Mouse (Mus musculus) 416B (cell line): ENCODE results near the gene Phf2.

ENCODE experiments used
- DNase-seq: peaks from one replicate; pipeline ENCODE4 v3.0.0; 2011; ENCODE audit warnings: low read depth

The Phf2 gene

DNA sequence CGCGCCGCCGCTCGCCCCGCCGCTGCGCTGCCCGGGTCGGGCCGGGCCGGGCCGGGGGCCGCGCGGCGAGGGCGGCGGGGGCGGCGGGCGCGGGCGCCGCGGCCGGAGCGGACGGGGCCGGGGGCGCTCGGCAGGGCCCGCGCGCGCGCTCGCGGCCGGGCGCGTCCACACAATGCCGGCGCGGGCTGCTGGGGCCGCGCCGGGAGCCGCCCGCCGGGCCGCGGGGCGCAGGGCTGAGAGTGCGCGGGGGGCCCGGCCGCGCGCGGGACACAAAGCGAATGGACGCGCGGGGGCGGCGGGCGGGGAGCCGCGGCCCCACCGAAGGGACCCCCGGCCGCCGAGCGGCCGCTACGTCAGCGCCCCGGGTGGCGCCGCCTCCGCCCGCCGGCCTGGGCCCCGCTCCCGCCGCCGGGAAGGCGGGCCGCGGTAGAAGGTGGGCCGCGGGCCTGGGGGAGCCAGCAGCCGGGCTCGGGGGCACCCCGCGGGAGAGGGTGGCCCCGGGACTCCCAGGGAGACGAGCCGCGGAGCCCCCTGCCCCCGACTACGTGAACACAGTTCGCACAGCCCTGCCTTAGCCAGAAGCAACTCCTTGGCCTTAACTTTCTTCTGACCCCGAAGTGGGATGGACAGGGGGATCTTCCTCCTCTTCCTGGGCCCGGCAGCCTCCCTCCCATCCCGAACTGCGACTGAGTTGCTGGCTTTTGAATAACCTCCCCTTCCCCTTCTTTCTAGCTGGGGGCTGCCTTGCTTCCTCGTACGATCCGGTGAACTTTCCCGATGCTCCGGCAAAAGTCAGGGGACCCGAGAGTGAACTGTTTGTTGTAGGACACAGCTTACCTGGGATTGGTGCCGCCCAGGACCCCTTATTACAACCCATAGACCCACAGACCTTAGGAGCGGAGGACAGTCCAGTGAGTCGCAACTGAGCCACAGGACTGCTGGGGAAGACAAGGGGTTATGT lies at the start of gene Phf2:
Phf2 (minus strand) TSS at position 349 of the 961 bp plus-strand sequence.
- DNase-seq: peak; percentile 32

DNA sequence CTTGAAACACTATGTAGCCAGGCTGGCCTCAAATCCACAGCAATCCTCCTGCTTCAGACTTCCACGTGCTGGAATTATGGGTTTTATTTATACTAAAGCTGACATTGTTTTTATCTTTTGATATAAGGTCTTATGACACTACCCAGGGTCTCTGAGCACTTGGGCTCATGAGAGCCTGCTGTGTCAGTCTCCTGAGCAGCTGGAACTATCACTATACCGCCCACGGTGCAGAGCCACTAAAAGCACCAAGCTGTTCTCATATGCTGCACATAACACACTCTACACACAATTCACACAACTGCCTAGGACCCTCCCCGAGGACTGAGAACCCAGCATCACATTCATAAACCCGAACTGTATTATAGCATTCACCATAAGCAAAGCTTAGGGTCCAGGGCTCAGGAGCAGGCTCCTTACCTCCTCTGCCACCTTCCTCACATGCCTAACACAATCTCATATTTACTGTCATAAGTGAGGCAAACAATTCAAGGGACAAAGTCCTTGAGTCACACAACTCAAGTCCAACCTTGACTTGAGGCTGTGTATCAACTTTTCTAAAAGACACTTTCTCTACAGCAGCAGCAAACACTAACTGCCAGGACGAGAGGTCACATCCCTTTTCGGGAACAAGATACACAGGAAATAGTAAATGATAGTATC lies 49.0 kb upstream of the Phf2 start:
- DNase-seq: no peak

DNA sequence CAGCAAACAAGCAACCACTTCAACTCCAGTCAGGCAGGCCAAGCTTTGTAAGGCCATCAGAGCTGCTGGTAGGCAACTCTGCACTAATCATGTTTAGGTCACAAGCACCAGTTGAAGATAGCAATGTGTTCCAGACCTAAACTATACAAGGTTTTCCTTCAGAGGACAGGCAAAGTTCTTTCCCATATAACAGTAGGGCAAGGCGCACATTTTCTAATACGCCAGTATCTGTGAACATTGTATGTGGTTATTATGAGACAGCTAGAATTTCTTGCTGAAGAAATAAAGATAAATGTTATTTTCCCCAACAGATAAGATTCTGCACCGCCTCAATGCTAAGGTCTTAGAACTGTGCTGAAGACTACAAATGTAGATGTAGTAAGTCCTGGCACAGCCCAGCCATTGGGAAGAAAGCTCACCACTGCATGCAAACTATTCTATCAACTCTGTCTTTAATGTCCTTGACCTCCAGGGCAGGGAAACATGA lies 46.2 kb upstream of the Phf2 start:
- DNase-seq: no peak

DNA sequence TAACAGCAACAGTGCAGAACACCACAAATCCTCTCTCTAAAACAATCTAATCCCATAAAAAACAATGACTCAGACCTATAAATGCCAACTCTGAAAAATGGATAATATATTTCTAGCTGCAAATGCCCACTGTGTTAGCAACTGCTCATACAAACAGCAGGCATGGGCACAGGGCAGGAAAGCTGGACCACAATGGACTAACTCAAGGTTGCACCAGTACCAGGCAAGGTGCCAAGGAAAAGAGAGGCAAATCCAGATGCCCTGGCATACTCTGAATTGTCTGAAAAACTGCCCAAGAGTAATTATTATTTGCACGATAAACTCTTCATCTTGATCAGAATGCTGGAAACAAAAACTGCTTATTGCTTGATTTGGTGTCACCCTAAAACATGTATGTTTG lies 42.8 kb upstream of the Phf2 start:
- DNase-seq: peak; percentile 50

DNA sequence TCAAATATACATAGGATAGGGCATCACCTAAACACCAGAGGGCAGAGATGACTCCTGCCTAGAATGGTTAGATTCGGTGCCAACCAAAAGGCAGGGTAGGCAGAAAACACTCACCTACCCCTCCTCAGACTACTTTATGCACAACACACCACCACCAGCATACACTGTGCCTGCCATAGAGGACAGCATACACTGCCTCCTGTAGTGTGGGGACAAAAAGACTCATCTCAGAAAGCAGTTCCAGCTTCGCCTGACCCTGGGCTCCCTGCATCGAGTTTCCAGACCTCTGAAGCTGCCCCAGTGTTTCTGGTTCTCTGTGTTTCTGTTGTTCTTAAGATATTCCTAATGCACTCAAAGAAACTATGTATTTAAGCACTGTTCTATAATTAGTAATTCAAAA lies 42.2 kb upstream of the Phf2 start:
- DNase-seq: no peak

DNA sequence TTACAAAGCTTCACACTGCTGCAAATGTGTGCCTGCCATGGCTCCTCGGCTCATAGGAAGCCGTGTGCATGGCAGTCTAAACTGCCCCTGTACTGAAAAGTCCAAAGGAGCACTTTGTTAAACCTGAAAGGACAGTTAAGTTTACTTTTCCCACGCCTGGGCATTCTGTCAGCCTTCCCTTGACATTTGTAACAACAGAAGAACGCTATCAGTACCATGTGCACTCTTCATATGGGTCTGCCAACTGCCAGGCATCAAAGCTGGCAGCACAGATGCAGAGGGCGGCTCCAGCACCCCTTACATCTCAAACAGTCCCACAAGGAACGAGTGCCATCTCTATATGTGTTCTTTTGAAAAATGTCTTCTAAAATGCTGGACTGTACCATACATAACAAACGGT lies 40.5 kb upstream of the Phf2 start:
- DNase-seq: no peak

DNA sequence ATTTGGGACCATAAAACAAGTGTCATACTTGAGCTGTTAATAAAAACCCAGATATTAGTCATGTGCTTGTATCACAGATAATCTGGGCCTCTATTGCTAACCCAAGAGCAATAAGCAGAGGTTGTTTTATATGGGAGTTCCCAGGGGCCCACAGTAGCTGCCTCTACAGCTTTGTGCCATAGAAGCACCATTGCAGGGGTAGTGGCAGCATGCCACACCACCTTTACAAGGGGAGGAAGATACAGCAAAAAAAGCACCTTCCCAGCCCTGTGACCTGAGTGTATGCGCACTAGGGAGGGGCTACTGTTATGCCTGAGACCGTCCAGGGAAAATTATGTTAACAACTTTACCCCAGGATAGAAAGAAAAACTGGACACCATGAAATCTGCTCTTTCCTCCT lies 34.5 kb upstream of the Phf2 start:
- no peak for DNase-seq

DNA sequence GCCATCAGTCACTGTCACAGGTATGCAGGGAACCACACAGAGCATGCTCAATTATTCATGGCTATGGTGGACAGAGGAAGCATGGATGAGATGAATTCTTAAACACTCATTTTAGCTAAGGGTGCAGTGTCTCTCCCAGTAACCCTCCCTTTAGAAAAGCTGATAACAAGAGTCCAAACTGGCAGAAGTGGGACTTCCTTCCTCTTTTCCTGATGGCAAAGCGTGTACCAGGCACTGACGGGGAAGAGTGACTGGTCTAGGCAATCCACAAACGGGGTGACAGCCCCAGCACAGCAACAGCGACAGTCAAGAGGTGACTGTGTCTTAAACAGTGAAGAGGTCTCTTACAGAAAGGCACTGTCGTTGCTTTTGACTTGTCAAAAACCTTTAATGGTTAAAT lies 24.5 kb upstream of the Phf2 start:
- peak; percentile 12 for DNase-seq

DNA sequence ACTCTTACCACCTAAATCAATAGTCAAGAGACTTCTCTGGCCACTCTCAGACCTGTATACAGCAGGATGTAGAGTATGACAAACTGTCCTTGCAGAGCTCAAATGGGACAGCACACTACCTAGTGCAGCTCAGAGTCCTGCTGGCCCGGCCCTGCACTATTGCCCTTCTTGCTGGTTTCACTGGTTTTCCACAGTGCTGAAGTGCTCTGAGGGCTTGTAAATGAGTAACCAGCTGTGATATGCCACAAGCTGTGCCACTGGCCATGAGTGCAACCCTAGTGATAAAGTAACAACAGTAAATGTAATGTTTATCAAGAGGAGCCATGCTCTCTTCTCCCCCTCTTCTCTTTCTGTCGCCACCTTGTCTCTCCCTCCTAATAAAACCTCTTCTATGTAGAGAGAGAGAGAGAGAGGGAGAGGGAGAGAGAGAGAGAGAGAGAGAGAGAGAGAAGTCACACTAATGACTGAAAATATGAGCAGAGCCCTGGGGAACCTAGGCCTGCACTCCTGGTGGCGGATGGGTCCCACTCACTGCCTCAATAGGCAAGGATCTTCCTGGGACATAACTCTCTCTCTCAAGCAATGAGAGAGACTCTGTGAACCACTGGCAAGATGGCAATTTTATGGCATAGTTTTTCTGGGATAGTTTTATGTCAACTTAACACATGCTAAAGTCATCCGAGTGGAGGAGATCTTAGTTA lies 19.5 kb upstream of the Phf2 start:
- no peak for DNase-seq

DNA sequence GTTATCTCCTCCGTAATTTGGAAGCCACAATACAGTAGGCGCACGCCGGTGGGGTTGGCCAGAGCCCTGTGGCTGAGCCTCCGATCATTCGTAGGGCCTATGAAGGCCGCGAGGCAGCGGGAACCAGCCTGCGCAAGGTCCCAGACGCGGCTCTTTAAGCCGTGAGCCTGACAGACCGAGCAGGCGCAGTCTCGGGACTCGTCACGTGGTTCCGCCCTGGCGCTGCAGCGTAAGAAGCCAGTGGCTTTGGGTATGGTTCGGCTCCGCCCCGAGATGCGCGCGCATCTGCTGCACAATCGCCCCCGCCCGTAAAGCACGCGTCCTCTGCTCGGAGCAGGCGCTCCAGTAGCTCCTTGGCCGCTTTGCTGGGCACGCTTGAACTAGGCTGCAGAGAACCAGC lies 7.6 kb upstream of the Phf2 start:
- peak; percentile 98 for DNase-seq

DNA sequence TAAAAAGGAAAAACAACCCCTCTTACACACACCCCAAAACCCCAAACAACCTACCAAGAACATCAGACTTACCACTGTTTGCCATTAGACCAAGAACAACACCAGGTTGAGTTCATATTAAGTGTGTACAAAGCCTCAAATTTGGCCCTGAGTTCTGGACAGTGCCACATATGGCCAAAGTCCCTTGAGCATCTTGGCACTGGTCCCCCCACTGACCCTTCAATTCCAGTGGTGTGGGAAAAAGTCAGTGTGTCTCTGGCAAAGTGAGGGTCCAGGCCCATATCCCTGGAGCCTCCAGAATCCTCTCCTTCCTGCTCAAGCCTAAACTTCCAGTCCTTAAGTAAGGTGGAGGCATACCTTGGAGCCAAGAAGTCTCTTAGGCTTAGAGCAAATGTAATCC lies 6.9 kb upstream of the Phf2 start:
- DNase-seq: no peak

DNA sequence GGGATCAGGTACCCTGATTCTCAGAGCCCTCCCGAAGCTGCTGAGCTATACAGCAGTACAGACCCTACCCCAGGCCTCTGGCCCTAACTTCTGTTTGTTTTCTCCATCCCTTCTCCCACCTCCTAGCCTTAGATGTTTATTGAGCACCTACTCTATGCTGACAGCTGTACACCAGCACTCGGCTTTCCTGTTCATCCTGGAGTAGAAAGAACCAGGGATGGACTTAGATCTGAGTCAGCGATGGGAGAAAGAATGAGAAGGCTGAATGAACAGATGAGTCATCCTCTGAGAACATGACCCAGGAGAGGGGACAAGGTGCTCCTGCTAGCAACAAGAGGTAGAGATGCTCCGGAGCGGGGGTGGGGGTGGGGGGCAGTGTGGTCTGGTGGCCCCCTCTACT lies 1.8 kb upstream of the Phf2 start:
- DNase-seq: peak; percentile 40

DNA sequence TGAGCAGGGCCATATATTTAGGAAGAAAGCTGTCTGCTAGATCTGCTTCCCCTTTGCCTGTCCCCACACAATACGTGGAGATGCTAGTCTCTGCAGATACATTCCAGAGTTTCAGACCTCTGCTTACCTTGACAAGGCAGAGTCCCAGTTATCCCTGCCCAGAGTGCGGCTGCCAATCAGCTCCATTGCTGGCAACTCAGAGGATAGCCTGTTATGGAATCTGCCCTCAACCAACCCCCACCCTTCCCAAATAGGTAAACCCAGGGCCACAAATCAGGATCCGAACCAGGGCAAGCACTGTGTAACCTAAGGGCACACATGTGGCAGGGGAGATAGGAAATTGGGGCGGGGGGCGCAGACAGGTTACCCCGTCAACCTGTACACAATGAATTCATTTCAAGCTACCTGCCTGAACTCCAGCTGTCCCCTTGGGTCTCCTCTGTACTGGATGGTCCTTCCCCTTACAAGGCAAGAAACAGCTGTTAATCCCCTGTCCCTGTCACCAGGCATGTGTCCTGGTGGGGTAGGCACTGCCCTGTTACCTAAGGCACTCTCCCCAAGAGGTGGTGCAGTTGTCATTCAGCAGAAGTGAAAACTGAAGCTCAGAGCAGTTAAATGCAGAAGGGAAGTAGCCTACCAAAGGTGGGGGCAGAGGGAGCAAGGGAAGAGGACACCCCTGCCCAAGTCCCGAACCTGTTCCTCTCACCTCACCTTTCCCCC lies 1.1 kb upstream of the Phf2 start:
- peak; percentile 40 for DNase-seq

DNA sequence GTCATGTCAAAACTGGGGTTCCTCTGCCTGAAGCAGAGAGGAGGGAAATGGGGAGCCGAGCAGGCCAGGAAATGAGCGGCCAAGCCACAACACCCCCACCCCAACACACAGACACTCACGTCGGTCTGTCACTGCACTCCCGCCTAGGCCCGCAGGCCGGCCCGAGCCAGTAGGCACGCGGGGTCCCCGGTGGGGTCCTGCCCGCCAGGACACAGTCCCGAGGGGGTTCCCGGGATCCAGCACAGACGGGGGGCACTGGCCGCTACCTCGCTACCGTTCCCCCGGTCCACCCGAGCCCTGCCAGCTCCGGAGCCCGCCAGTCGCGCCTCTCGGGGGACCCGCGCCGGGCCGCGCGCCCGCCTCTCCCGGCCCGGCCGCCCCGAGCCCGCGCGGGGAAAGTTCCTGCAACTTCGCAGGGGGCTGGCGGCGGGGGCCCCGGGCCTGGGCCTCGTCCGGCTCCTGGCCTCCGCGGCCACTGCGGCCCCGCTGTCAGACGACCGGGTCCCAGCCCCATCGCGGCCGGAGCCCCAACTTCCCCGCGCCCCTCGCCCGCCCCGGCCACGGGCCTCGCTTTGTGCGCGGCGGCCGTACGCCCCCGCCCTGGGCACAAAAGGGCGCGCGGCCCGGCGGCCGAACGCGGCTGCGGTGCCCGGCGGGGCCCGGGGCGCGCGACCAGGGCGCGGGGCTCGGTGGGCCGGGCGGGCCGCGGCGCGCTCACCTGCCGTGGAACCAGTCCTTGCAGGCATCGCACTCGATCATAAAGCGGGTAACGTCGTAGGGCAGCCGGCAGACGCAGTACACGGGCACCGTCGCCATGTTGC lies 759 bp downstream of the Phf2 start:
- DNase-seq: no peak

DNA sequence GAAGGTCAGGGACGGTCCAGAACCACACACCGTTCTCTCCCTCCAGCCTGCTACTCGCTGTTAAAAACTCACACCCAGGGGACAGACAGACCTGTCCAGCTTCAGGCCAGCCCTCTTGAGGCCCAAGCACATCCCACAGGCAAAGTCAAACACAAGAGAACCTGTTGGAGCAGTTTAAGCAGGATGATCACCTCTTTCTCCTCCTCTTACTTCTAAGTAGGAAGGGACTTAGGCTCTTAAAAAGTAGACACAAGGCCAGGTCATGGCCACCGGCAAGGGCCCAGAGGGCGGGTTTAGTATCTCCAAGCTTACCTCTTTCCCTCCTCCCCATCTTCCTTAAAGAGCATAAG lies 1.3 kb downstream of the Phf2 start:
- peak; percentile 69 for DNase-seq

DNA sequence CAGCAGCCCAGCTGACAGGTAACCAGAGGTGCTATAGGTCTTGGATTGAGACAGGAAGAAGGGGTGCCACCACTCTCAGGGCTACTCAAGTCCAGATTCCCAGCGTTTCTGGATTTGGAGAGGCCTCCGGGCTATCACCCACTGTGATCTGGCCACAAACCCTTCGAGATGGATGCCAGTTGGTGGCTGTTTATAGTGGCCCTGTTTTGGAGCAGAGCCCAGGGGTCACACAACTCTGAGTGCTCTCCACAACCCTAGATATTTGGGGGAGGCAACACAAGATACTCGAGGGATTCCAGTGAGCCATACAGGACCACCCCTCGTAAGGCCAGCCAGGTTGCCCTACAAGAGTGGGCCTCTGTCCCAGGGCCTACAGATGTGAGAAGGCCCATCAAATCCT lies 1.8 kb downstream of the Phf2 start:
- no peak for DNase-seq

DNA sequence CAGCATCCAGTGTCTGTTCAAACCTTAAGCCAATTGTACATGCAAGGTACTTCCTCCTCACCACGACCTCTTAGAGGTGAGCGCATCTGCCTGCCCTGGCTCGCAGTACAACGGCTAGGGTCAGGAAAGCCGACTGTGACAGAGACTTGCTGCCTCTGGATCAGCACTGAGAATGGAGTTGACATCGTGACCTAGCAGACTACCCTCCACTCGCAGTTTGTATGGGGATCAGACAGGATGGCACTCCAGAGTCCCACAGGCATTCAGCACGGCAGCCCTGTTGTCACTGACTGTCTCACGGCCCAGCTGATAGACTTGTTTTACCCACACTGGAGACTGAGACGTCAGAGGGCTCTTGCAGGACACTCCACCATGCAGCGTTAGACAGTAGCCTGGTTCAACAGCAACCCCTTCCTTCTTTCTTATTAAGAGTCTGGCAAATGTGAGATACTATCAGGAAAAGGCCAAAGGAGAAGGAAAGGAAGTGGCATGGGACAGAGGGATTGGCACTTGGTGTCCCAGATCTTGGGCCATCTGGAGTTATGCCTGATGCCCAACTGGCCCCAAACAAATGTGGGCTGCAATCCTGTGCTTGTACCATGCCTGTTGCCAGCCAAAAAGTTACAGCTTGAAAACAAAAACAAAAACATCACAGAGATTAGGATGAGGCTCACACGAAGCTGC lies 6.1 kb downstream of the Phf2 start:
- DNase-seq: no peak

DNA sequence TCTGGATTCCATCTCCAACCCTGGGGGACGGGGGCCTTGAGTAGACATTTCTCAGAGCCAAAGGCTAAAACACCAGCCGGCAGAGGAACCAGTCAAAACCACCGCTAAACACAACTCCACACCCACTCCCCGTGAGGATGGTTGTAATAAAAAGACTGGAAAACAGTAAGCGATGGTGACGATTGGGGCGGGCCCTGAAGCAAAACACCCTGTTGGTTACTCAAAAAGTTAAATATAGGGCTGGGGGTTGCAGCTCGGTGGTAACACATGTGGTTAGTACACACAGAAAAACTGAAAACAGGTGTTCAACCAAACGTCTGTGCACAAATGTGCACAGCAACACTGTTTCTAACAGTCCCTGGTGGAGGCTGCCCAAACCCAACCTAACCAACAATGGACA lies 7.4 kb downstream of the Phf2 start:
- DNase-seq: no peak

DNA sequence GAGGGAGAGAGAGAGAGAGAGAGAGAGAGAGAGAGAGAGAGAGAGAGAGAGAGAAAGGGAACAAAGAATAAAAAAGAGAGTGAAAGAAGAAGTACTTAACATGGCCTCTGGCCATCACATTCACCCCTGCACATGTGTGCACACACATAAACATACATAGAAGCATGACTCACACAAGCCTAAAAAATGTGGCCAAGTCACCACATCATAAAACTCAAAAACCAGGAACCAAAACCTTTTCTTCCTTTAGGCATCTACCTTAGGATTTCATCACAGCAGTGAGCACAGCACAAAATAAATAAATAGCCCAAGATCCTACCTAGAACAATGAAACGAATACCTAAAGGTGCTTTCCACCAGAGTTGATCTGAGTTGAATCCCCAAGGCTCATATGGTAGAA lies 9.0 kb downstream of the Phf2 start:
- peak; percentile 53 for DNase-seq

DNA sequence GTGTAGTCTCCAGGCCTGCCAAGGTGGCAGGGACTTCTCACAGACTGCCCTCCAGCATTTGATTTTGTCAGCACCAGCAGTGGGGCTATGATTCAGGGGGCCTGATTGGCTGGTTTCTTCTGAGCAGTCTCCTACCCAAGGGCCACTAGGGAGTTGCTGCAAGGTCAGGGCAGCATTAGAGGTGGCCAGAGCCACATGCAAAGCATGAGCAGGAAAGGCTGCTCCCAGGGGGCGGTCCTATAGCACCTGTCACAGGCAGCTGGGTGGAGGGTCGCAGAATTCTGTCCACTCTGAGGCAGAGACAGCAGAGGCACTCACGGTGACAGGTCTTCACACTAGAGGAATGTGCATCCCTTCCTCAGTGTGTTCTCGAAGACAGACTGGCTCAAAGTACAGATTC lies 12.1 kb downstream of the Phf2 start:
- no peak for DNase-seq

DNA sequence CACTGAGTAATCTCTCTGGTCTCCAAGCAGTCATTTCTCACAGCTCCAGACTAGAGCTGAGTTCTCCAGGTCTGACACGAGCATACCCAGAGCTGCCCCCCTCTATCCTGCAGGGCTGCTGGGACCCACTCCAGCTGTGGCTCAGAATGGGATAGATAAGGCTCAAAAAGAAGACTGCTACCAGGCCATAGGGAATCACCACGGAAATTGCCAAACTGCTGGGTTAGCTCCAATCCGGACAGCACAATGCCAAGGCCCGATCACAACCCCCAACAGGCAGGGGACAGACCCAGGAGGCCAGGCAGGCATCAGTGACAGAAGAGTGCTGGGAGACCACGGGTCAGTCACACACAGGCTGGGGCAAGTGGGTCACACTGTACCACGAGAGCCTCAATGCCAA lies 12.9 kb downstream of the Phf2 start:
- DNase-seq: no peak
